Comparison of ENCODE assay signal across 8 mouse cellular contexts in the genomic region with DNA sequence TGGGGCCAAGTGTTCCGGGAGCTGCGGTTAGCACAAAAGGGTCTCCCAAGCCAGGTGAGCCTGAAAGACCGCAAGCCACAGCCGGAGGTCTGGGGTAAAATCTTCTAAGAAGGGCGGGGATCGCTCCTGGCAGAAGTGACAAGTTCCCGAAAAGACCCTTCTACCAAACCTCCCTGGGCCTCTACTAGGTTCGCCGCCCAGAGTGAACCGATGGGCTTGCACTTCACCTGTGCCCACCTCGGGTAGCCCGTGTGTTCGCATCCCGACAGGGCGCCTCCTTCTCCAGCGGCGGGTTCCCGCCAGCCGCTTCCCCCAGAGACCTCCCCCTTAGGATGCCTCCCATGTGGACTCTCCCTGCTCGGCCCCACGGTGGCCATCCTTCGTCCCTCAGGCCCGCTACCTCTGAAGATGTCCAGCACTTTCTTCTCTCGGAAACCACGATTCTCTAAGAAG. TPM values are rescaled to one million over a fixed set of nuclear protein-coding genes. Genes with fewer than 3 reads are reported as not detected.
DNase-seq lines count a peak whose midpoint lies in the region; ATAC-seq and TF ChIP-seq lines count a peak whose summit lies in the region.
"Had no signal": no experiment of that assay in that cellular context is flagged by ENCODE, and none has a peak within 500 bp of the region (broad histone marks: within the 10 kb centered on the region; RNA-seq: fewer than 3 reads in every experiment).

No protein-coding gene starts in this region.

- no peak for TF ChIP-seq CTCF in cortical plate, adult 2 months (IDR thresholded peaks at IDR 0.05; ENCODE audit: extremely low read depth, insufficient read depth, low read length)

- H3K27ac ChIP-seq in neural tube, embryonic 11.5 days (ENCODE audit: low read depth, low read length) = no peak overlapping the region
- no peak overlapping the region for H3K27ac ChIP-seq in cortical plate, adult 2 months (ENCODE audit: insufficient read depth, low read length)
- peak overlapping the region; percentile 64; the same call in 1 of the 2 replicates for H3K27ac ChIP-seq in heart, embryonic 12.5 days (ENCODE audit: poor library complexity, severe bottlenecking)
- H3K27ac ChIP-seq in limb, embryonic 14.5 days (replicated peaks; ENCODE audit: low read depth, low read length) = peak overlapping the region; percentile 40
- no peak overlapping the region; the same call in 1 of the 2 replicates for H3K27ac ChIP-seq in neural tube, embryonic 13.5 days (replicated peaks)

- no peak for DNase-seq in neural tube, embryonic 11.5 days (ENCODE audit: low spot score)
- no peak for DNase-seq in neural tube, embryonic 10.5 days (ENCODE audit: extremely low spot score, low spot score)
- DNase-seq in limb, embryonic 14.5 days (ENCODE audit: low spot score) = no peak
- DNase-seq in MN1 (ENCODE audit: low spot score) = no peak

- no peaks in the 10 kb centered on the region for H3K27me3 ChIP-seq in neural tube, embryonic 11.5 days (ENCODE audit: control insufficient read depth, insufficient read depth, low read length)
- no peaks in the 10 kb centered on the region for H3K27me3 ChIP-seq in heart, embryonic 12.5 days (replicated peaks)
- H3K27me3 ChIP-seq in limb, embryonic 14.5 days (ENCODE audit: control insufficient read depth, insufficient read depth, low read length) = no peaks in the 10 kb centered on the region
- H3K27me3 ChIP-seq in neural tube, embryonic 13.5 days = no peaks in the 10 kb centered on the region

- H3K4me3 ChIP-seq in neural tube, embryonic 11.5 days (ENCODE audit: low read depth, low read length) = peak overlapping the region; percentile 71
- peak overlapping the region; percentile 94 for H3K4me3 ChIP-seq in cortical plate, adult 2 months (ENCODE audit: insufficient read depth, low read length)
- peak overlapping the region; percentile 64 for H3K4me3 ChIP-seq in heart, embryonic 12.5 days
- H3K4me3 ChIP-seq in limb, embryonic 14.5 days (replicated peaks; ENCODE audit: low read length) = peak overlapping the region; percentile 73
- peak overlapping the region; percentile 75 for H3K4me3 ChIP-seq in neural tube, embryonic 13.5 days

- no peaks in the 10 kb centered on the region for H3K36me3 ChIP-seq in neural tube, embryonic 11.5 days (ENCODE audit: control insufficient read depth, insufficient read depth, low read length)
- no peaks in the 10 kb centered on the region for H3K36me3 ChIP-seq in heart, embryonic 12.5 days
- H3K36me3 ChIP-seq in limb, embryonic 14.5 days (ENCODE audit: control insufficient read depth, insufficient read depth, low read length) = no peaks in the 10 kb centered on the region
- no peaks in the 10 kb centered on the region for H3K36me3 ChIP-seq in neural tube, embryonic 13.5 days

- ATAC-seq in neural tube, embryonic 11.5 days (ENCODE audit: insufficient read depth, low FRiP score, low TSS enrichment) = peak; percentile 60
- ATAC-seq in heart, embryonic 12.5 days (ENCODE audit: insufficient number of reproducible peaks, low FRiP score) = peak; percentile 71
- ATAC-seq in limb, embryonic 14.5 days (ENCODE audit: low FRiP score, low read depth) = 0 out of 2 replicates have a peak, but pooled peaks have one; percentile 39
- peak; percentile 68 for ATAC-seq in neural tube, embryonic 13.5 days (ENCODE audit: low read depth)

- no peaks in the 10 kb centered on the region for H3K4me1 ChIP-seq in neural tube, embryonic 11.5 days (ENCODE audit: control insufficient read depth, insufficient read depth, low read length)
- no peaks in the 10 kb centered on the region for H3K4me1 ChIP-seq in cortical plate, adult 2 months (ENCODE audit: control insufficient read depth, insufficient read depth, low read length)
- H3K4me1 ChIP-seq in heart, embryonic 12.5 days (replicated peaks) = peaks cover 7% of the 10 kb centered on the region; the same call in 1 of the 2 replicates
- H3K4me1 ChIP-seq in limb, embryonic 14.5 days (ENCODE audit: control insufficient read depth, insufficient read depth, low read length) = peaks cover 5% of the 10 kb centered on the region
- peaks cover 17% of the 10 kb centered on the region for H3K4me1 ChIP-seq in neural tube, embryonic 13.5 days (replicated peaks)

- no peaks in the 10 kb centered on the region for H3K9me3 ChIP-seq in neural tube, embryonic 11.5 days (ENCODE audit: control insufficient read depth, low read length)
- H3K9me3 ChIP-seq in heart, embryonic 12.5 days (replicated peaks) = no peaks in the 10 kb centered on the region
- H3K9me3 ChIP-seq in limb, embryonic 14.5 days (ENCODE audit: control insufficient read depth, low read length) = no peaks in the 10 kb centered on the region
- H3K9me3 ChIP-seq in neural tube, embryonic 13.5 days = peaks cover 2% of the 10 kb centered on the region; the same call in 1 of the 2 replicates

- TF ChIP-seq POLR2A in cortical plate, adult 2 months (IDR thresholded peaks at IDR 0.05; ENCODE audit: extremely low read depth, insufficient read depth, low read length) = no peak
- no peak for TF ChIP-seq POLR2A in limb, embryonic 14.5 days (IDR thresholded peaks at IDR 0.05; ENCODE audit: borderline replicate concordance, extremely low read depth, insufficient read depth, insufficient read length)

- peak overlapping the region; percentile 69 for H3K9ac ChIP-seq in neural tube, embryonic 11.5 days (ENCODE audit: low read length)
- peak overlapping the region; percentile 78 for H3K9ac ChIP-seq in heart, embryonic 12.5 days
- peak overlapping the region; percentile 69 for H3K9ac ChIP-seq in limb, embryonic 14.5 days (ENCODE audit: low read depth, low read length, severe bottlenecking)
- peak overlapping the region; percentile 76 for H3K9ac ChIP-seq in neural tube, embryonic 13.5 days

- under 1% methylated on average over 25 of the region's 25 CpGs for WGBS in neural tube, embryonic 11.5 days
- WGBS in heart, embryonic 12.5 days = under 1% methylated on average over 25 of the region's 25 CpGs
- WGBS in limb, embryonic 14.5 days = under 1% methylated on average over 25 of the region's 25 CpGs
- WGBS in neural tube, embryonic 13.5 days = under 1% methylated on average over 25 of the region's 25 CpGs

- peak overlapping the region; percentile 91 for H3K4me2 ChIP-seq in neural tube, embryonic 11.5 days (ENCODE audit: low read depth)
- H3K4me2 ChIP-seq in heart, embryonic 12.5 days = peak overlapping the region; percentile 91
- peak overlapping the region; percentile 81 for H3K4me2 ChIP-seq in limb, embryonic 14.5 days (replicated peaks; ENCODE audit: low read depth, low read length, severe bottlenecking)
- H3K4me2 ChIP-seq in neural tube, embryonic 13.5 days = peak overlapping the region; percentile 97

RNA-seq across cellular contexts. Expression of gene Samhd1, which starts 0.6 kb away (rescaled TPM):
- 18.7 and 22.8 TPM in 2 replicates for polyA plus RNA-seq in neural tube, embryonic 11.5 days (2014; fragmentation: Nextera tagmentation; extraction: Ambion mirVana)
- polyA plus RNA-seq in cortical plate, adult 2 months (2012; rRNA removed) = 14.7 and 15.9 TPM in 2 replicates
- polyA plus RNA-seq in heart, embryonic 12.5 days (2016; fragmentation: Nextera tagmentation; extraction: Ambion mirVana) = 17.2 and 18.0 TPM in 2 replicates
- polyA plus RNA-seq in limb, embryonic 14.5 days (2012; rRNA removed) = 33.6 and 34.4 TPM in 2 replicates
- 24.3 and 28.5 TPM in 2 replicates for polyA plus RNA-seq in limb, embryonic 14.5 days (2014; fragmentation: Nextera tagmentation; extraction: Ambion mirVana)
- 12.0 and 12.9 TPM in 2 replicates for polyA plus RNA-seq in neural tube, embryonic 13.5 days (2015; fragmentation: Nextera tagmentation; extraction: Ambion mirVana)

RNA-seq across cellular contexts. Expression of gene Tldc2, which starts 47.6 kb away (rescaled TPM):
- not detected in 2 replicates for polyA plus RNA-seq in neural tube, embryonic 11.5 days (2014; fragmentation: Nextera tagmentation; extraction: Ambion mirVana)
- polyA plus RNA-seq in cortical plate, adult 2 months (2012; rRNA removed) = not detected in 2 replicates
- not detected in 2 replicates for polyA plus RNA-seq in heart, embryonic 12.5 days (2016; fragmentation: Nextera tagmentation; extraction: Ambion mirVana)
- not detected in 2 replicates for polyA plus RNA-seq in limb, embryonic 14.5 days (2012; rRNA removed)
- polyA plus RNA-seq in limb, embryonic 14.5 days (2014; fragmentation: Nextera tagmentation; extraction: Ambion mirVana) = not detected in 2 replicates
- not detected in 2 replicates for polyA plus RNA-seq in neural tube, embryonic 13.5 days (2015; fragmentation: Nextera tagmentation; extraction: Ambion mirVana)
- polyA plus RNA-seq: gonadal fat pad, adult 2 months had no signal

RNA-seq across cellular contexts. Expression of gene Soga1, which starts 55.5 kb away (rescaled TPM):
- polyA plus RNA-seq in neural tube, embryonic 11.5 days (2014; fragmentation: Nextera tagmentation; extraction: Ambion mirVana) = 6.6 and 7.6 TPM in 2 replicates
- polyA plus RNA-seq in cortical plate, adult 2 months (2012; rRNA removed) = 5.8 and 6.8 TPM in 2 replicates
- polyA plus RNA-seq in heart, embryonic 12.5 days (2016; fragmentation: Nextera tagmentation; extraction: Ambion mirVana) = 4.5 and 5.2 TPM in 2 replicates
- 14.2 and 22.8 TPM in 2 replicates for polyA plus RNA-seq in limb, embryonic 14.5 days (2012; rRNA removed)
- polyA plus RNA-seq in limb, embryonic 14.5 days (2014; fragmentation: Nextera tagmentation; extraction: Ambion mirVana) = 5.5 and 7.9 TPM in 2 replicates
- 4.5 and 5.9 TPM in 2 replicates for polyA plus RNA-seq in neural tube, embryonic 13.5 days (2015; fragmentation: Nextera tagmentation; extraction: Ambion mirVana)

Comparison
In these comparisons a context has a peak if more than half of its experiments do, and no peak if none do; other contexts are left out.
1. H3K27ac ChIP-seq: peak in heart, embryonic 12.5 days (single experiment) and limb, embryonic 14.5 days (single experiment); none in neural tube, embryonic 11.5 days (single experiment), cortical plate, adult 2 months (single experiment) and neural tube, embryonic 13.5 days (single experiment).
2. Peak in every context shown above with its lines, with median percentiles within 50 percentile points of each other: ATAC-seq, H3K4me2 ChIP-seq, H3K4me3 ChIP-seq and H3K9ac ChIP-seq.